Mouse (Mus musculus) heart, adult 9 months (tissue): Measurements from ENCODE around the gene Rrbp1.

Experiments used
- DNase-seq, 2 experiments: peaks; one replicate each; pipeline ENCODE4 v3.0.0; 2022; ENCODE audit warnings: low spot score in 2 of 2

Gene Rrbp1

GRCm38 (mm10) chr2:143916229-143916628 is 94.8 kb downstream of the Rrbp1 start:
- no peak for DNase-seq

DNA sequence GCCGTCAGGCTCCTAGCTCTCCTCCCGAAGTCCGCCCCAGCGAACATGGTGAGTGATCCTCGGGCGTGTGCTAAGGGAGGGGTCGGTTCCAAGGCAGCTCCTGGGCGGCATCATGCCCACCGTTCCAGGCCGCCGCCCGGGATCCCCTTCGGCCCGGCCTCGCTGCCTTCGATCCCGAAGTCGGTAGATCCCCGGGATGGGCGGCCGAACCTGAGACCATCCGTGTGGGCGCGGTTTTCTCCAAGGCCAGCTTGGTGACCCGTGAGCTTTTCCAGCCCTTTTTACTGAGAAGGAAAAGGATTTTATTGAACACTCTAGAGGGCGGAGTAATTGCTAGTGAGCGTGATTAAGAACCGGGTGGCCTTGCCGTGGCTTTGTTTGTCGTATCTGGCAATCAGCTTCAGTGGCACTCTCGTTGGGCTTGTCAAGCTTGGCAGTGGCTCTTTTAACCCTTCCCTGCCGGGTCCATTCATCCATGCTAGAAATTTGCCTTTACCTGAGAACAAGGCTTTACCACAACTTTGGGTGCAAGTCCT is 95.4 kb downstream of the Rrbp1 start:
- DNase-seq: no peak

GRCm38 (mm10) chr2:143914760-143915599 is 96.1 kb downstream of the Rrbp1 start, which contains the start of gene Dstn:
Gene Dstn, plus strand, starts transcription at chr2:143915320.
- DNase-seq: peak; percentile 97 to 98

DNA sequence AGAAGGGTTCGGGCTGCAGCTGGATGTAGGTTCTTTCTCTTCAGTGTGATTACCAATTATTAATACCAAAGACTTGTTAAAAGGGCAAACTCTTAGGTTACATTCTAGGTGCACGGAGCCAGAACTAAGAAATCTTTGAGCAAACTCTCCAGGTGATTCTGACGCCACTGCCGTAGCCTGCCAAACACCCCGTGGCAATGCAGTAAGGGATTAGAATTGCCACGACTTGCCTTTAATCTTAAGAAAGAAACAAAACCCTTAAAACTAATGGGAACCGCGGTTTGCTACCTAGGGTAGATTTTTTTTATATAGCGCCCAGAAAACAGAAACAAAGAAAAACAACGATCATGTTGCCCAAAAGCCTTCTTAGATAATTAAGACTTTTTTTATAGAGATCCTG is 96.8 kb downstream of the Rrbp1 start:
- no peak for DNase-seq

DNA sequence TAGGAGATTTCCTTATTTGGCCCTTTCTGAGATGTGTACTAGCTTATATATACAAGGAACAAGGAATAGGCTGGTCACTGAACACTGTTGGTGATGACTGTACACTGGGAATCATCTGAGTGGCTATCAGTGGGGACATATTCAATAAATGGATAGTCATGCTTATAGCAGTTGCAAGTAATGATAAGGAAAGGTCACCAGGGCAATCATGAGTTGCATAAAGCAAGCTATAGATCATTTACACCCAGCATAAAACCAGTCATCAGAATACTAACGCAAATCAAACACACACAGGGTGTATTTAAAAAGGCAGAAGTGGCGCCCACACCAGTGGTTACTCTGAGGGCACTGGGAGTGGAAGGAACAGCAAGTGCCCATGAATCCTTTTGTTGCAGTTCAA is 98.9 kb downstream of the Rrbp1 start:
- DNase-seq: no peak

DNA sequence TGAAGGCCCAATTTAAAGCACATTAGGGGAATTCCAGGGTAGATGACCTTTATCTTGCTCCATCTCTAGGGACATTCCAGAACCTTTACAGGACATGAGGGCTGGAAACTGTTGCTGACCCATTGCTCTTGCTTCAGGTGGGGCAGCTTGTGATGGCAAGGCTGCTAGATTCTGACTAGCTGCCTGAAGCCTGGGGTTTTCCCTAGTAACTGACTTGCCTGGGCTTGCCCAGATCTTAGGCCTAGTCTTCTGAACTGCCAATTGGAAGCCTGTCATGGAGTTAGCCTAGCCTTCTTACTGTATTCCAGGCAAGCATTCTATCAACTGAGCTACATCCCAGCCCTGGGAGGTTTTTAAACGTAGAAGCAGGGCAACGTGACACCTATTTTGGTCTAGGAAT is 101.8 kb downstream of the Rrbp1 start:
- DNase-seq: no peak

GRCm38 (mm10) chr2:143904896-143905295 is 106.2 kb downstream of the Rrbp1 start:
- DNase-seq: no peak

DNA sequence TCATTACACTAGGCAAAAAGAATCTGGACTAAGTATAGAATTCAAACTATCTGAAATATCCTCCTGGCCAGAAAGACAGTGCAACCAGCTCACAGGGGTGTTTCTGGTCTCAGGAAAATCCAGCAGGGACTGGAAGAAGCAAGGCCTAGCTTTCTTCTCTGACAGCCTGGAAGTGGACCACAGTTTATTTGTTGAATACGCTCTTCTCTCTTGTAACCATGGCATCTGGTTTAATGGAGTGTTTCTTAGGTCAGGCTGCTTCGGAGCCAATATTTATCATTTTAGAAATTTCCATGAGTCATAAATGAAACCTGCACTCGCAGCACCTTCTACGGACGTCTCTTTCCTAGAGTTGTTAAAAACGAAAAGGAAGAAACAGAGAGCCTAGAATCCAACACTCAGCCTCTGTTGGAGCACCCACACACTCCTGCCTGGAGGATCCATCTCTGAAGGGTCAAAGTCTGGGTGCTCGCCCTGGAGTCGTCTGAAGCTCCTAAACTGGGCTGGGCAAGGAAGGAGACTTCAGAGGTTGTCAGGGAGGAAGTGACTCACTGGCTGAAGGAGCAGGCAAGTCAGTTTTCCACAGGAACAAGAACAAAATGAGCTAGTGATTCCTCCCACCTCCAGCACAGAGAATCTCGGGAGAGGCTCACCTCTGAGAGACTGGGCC is 107.6 kb downstream of the Rrbp1 start:
- peak in 1 of 2 experiments; percentile 27 for DNase-seq

DNA sequence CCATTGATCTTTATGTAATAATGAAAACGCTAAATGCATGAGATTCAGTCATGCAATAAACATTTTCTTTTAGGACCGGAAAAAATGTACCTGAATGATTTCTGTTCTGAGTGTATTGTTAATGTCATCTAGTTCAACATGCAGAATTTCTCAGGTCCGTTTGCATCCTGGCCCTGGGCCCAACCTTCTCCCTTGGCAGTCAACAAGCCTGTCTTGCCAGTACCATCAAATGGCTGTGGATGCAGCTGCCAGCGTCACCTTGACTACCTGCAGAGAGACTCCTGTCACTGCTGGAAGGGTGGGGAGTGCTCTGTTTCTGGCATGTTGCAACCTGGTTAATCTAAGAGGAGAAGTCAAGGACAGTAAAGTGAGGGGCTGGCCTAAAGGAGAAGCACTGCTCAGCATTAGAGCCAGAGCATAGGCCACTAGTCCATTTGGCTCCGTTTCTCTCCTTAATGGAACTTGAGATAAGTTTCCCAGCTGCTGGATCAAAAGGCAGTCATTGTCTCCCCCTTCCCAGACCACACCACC is 110.2 kb downstream of the Rrbp1 start:
- no peak for DNase-seq

GRCm38 (mm10) chr2:143899470-143900220 is 111.4 kb downstream of the Rrbp1 start:
- DNase-seq: no peak
